Mouse (Mus musculus) adrenal gland, postnatal 36 days (tissue): Measurements from ENCODE around the gene Dnah8. TPM values are rescaled to one million over a fixed set of nuclear protein-coding genes. Genes with fewer than 3 reads are reported as not detected.
"Not testable (repeated sequence)": the region's sequence is repeated elsewhere in the genome, so short reads cannot be mapped to it uniquely, and the experiment has no call there.

Experiments
- DNase-seq, 2 experiments: peaks; one replicate each; pipeline ENCODE4 v3.0.0; 2021; ENCODE audit warnings: mixed read lengths in 1 of 2
- long read RNA-seq, 2 experiments: library from polyadenylated mRNA; stranded (forward); transcript quantifications; one replicate each; pipeline ENCODE4 v2.0.0; 2021; ENCODE audit warnings: borderline sequencing depth in 2 of 2
- total RNA-seq, 2 experiments: library from RNA; stranded (reverse); gene quantifications; 2 replicates each; pipeline ENCODE4 v1.2.3; 2021

Dnah8 gene
- under 1 TPM; 0.36 to 0.46 TPM for total RNA-seq
- long read RNA-seq, experiment 1: 0 reads
- long read RNA-seq, experiment 2: 0 reads

DNA sequence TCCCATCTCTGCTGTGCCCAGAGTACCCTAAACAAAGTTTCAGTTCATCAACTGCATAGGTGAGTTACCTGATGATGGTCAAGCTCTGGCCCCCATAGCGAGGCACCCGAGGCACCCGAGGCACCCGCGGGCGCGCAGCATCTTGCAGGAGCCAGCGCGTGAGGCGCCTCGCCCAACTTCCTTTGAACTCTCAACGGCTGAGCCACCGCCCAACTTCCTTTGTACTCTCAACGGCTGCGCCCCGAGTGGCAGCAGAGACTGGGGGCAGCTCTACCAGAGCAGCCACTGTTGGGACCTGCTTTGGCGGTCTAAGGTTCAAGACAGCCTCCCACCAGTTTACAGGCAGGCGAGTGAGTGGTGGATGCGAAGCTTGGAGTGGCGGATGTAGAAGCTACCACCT, at the start of gene Dnah8:
Gene Dnah8 (plus strand): TSS at position 223 of the 400 bp plus-strand sequence.
- DNase-seq: not testable (repeated sequence)

DNA sequence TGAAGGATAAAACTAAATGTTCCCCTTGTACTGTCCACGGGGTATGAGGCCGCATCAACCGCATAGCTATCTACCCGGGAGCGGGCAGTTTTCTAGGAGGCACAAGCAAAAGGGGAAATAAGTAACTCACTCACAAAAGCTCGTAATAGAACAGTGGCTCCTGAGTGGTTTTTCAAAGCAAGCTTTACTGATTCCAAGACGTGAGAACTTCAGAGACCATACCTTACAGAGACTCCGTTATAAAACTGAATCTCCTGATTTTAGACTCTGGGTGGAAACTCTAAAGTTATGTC, 49.4 kb upstream of the Dnah8 start:
- no peak for DNase-seq

DNA sequence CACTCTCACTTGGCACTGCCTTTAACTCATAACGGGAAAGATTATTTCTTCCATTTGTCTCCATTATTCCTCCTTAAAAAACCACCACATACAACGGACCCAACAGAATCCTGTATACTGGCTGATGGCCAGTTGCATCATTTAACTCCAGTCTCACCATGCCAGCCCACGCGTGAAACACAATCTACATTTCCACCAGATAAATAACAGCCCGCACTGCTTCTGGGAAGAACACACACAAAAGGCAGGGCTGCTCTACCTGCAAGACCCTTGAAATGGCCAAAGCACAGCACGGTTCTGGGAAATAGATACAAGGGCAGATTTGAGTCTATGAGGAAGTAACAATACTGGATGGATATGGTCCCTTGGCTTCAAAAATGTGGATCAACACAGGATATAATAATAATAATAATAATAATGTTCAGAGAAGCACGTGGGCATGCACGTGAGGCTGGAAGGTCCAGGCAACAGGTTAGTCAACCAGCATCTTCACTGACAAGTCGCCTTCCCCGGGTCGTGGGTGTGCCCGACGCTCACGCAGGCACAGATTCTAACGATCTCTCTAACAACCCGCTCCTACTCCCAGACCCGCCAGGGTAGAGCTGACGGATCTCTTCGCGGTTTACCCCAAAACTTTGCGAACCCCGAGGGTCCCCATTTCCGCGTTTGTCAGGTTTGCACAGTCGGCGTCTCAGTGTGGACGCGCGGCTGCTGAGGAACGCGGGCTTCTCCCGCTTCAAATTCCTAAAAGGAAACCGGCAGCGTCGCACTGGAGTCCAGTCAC, 48.8 kb upstream of the Dnah8 start:
- DNase-seq: peak in 1 of 2 experiments; percentile 35

DNA sequence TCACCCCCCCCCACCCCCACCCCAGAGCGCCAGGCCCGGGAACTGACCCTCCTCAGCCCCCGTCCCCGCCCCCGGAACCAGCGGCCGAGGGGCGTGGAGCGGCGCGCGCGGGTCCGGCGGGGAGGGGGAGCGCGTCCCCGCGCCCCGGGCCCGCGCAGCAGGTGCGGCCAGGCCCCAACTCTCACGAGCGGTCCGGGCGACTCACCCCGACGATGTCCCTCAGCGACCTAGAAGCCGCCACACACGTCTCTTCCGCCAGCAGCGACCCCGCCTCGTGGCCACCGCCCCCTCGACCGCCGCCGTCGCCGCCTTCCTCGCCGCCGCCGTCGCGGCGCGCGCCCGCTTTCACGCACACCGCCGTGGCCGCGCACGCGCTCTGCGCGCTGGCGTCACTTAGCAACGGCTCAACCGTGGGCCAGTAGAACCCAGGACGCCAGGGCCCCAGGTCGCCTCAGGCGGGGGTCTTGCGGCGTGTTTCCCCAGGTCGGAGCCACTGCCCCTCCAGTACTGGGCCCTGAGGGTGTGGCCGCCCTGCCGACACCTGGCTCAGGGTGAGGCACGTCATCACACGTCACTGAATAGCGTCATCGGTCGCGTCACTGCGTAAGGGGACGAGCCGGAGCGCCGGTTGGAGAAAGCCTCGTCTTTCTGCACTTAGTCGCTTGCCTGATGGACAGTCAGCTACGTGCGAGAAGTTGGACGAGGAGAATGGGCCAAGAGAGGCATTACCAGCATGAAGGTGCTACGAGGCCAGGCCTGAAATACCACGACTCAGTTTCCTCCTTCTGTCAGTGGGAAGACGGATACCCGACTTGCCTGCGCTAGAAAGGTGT, 48.0 kb upstream of the Dnah8 start, which contains the start of gene Btbd9:
Gene Btbd9 (minus strand): TSS at position 548 of the 833 bp plus-strand sequence.
- DNase-seq: peak; percentile 93 to 94

DNA sequence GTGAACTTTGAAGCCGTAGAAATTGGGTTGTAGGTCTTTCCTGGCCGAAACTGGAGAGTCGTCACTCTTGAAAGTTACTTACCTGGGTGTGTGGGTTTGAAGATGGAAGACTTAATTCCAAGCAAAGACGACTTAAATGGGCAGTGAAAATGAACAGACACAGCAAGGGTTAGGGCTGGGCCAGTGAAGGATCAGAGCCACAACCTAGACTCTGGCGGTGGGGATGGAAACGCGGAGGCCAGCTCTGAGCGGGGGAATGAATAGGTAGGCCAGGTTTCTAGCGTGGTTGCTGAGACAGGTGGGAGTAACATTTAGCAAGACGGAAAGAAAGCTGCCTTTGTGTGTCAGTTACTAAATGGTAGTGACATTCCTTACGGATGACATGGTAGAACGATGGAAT, 47.2 kb upstream of the Dnah8 start:
- DNase-seq: no peak

DNA sequence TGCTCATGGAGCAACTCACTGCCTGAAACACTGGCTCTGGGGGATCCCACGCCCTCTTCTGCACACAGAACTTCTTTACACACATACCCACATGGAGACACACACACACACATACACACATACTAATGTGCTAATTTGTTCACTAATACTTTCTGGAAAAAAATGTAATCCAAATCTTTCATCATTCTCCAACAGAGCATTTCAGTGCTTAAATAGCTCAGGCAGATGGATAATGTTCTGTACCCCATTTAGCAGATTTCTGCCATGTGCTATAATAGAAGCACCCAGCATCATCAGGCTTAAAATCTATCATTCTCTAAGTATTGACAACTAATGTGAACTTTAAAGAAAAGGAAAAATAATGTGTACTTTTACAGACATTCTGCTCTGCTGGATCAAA, 43.4 kb upstream of the Dnah8 start:
- no peak for DNase-seq

DNA sequence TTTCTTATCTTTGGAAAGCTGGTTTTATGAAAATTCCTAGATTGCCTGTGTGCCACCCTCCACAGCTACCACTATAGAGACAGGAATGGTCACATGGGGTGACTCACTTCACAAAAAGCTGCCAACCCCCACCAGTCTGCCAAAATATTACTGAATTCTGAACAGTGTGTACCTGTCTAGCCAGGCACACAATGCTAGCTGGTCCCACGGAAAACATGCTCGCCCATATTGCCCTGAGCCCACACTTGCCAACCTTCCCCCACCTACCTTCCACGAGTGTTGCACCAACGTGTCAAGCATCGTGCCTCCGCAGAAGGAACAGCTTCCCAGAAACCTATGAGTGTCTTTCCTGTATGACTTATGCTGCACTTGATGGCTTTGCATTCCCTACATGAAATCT, 43.0 kb upstream of the Dnah8 start:
- no peak for DNase-seq

DNA sequence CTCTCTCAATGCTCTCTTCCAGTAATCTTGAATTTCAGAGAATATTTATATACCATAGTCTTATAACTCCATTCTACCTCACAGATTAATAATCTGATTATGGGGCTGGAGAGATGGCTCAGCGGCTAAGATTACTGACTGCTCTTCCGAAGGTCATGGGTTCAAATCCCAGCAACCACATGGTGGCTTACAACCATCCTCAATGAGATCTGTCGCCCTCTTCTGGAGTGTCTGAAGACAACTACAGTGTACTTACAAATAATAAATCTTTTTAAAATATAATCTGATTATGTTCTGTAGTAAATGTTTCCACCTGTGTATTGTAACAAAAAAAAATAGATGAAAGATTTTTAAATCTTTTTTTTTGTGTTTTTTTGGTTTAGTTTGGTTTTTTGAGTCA, 41.8 kb upstream of the Dnah8 start:
- DNase-seq: no peak

DNA sequence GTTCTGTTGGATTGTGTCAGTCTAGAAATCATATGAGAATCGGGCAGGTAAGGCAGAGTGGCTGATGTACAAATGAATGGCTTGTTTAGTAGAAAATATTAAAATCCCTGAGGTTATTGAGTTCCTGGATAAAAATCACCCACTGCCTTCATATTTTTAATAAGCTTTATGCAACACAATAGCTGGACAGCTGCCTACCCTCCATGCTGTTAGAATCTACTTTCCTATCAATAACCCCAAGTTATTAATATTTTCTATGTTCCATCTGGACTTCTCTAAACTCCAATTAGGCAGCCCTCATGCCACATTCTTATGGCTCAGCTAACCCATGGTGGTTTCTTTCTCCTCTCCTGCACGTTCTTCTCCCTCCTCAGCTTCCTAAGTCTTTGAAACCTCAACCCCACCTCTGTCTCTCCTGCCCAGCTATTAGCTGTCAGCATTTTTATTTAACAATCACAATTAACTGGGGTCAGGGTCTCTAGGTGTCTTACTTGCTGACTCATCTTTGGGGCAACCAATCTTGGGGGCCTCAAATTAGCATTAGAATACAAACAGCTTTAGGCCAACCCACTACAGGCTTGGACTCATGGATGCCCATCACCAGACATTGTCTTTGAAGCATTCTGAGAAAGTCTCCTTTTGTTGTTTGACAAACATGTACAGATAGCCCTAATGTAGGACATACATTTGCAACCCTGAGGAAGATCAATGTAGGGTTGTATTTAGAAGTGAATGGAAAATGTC, 40.7 kb upstream of the Dnah8 start:
- no peak for DNase-seq

DNA sequence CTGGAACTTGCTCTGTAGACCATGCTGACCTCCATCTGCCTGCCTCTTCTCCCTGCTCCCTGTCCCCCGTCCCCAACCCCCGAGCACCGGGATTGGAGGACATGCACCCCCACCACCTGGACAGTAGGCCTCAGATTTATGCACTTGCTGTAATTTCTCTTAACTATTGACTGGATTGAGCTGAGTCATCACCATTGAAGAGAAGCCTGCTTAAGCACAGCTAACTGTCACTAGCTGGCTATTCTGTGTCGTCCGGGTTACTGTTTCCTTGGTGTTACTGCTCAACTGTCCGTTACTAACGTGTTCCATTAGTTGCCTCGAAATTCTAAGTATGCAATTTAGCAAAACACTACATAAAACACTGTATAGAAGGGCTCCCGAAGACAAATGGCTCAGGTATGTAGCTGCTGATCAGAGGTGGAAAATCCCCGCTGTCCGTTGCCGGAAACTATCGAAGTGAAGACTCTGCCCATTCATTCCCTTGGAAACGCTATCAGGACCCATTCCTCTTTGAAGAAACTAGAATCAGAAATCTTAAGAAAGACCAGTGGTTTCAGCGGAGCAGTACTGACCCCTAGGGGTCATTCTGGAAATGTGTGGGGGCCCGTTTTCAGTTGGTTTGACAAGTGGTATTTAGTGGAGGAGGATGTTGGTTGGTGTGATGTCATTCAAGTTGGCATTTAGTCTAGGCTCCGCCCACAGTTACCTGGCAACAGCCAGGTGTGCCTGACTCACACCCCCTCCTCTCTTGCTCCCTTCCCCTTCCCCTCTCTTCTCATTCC, 33.5 kb upstream of the Dnah8 start:
- DNase-seq: peak; percentile 50 to 61

DNA sequence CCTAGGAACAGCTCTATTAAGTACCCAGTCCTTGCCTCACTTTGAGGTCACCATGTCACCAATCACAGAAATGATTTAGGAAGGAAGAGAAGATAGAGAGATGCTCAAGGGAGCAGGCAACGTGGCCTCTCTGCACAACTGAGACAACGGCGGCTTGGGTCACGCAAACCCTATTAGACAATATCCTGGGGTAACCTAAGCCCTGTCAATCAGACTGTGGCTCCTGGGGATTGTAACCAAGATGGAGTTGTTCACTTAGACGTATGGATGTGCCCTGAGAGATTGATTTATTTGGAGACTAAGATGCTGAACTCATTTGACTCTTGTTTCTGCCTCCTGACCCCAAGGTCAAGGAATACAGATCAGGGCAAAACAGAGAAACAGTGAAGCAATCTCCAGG, 29.7 kb upstream of the Dnah8 start:
- no peak for DNase-seq

DNA sequence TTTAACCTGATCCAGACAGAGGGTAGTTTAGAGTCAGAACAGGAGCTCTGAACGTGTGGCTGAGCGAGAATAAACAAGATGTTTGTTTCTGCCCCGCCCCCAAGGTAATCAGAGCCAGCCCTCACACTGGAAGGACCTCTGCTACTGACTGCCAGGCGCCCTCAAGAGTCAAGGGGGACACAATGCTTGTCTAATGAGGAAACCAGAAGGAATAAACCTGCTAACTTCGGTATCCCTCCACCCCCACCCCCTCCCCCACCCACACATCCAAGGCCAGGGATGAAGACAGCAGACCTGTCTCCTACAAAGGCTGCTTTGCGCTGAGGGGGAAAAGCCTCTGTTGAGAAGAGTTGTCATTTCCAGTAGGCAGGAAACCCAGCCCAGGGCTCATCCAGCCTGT, 29.3 kb upstream of the Dnah8 start:
- no peak for DNase-seq

DNA sequence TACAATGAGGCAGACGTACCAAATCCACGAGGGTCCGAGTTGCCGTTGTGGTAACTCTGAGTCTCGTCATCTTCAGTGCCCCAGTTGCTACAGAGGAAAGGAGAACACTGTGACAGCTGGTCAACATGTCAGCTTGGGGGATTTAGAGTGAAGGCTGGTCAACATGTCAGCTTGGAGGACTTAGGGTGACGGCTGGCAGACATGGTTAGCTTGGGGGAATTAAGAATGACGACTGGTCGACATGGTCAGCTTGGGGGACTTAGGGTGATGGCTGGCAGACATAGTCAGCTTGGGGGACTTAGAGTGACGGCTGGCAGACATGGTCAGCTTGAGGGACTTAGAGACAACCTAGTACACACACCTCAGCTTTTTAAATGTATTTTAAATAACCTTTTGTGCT, 26.4 kb upstream of the Dnah8 start:
- no peak for DNase-seq

DNA sequence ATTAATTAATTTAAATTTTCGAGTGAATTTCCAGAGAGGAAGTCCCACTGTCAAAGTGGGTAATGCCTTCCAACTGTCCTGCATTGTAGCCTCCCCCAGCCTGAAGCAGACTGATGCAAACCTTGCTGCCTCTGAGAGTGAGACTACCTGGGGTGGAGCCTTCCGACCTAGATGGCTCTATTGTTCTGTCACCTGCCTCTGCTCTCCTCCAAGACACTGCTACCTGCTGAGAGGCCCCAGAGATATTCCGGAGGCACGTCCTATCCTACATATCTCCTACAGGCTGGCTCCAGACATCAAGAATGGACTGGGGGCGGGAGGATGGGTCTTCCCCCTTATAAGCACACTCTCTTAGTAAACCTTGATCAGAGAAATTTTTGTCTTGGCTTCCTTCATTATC, 25.9 kb upstream of the Dnah8 start:
- DNase-seq: no peak

DNA sequence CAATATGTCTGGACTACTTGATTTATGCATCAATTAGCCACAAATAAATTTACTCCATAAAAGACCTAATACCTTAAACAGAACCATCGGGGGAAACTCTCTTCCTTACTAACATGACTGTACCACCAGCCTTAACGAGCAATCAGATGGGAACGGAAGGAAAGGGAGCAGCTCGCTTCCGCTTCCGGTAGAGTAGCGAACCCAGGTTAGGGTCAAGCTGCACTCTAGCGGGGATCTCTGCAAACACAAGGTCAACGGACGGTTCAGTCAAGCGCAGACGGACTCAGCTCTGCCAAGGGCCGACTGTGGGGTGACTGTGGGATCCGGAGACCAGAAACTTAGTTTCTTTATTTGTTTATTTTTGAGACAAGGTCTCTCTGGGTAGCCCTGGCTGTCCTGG, 22.0 kb upstream of the Dnah8 start:
- DNase-seq: no peak

DNA sequence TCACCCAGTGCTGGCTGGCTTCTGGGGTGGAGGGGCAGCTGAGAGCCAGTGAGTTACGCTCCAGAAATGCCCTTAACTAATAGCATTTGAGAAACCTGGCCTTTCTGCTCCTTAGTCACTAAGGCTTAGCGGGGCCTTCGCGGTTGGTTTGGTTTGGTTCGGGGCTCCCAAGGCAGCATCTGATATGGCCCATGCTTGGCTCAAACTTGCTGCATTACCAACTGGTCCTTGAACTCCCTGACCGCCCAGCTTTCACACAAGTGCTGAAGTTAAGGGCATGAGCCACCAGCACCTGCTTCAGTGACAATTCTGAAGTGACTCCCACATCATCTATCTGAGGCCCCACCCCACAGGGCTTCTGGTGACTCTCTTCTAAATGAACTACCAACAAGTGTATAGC, 19.9 kb upstream of the Dnah8 start:
- DNase-seq: peak; percentile 19 to 20

DNA sequence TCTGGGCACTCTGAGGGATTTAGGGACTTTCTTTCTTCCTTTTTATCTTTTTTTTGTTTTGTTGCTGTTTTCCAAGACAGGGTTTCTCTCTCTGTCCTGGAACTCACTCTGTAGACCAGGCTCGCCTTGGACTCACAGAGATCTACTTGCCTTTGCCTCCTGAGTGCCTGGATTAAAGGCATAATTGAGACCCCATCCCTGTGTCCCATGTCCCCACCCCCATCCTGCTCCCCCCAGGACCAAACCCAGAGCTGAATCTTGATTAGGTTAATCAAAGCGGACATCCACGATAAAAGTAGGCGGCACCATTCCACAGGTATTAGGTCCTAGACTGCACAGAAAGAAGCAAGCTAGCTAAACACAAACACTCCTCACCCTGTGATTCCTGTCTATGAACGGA, 19.2 kb upstream of the Dnah8 start:
- DNase-seq: no peak

DNA sequence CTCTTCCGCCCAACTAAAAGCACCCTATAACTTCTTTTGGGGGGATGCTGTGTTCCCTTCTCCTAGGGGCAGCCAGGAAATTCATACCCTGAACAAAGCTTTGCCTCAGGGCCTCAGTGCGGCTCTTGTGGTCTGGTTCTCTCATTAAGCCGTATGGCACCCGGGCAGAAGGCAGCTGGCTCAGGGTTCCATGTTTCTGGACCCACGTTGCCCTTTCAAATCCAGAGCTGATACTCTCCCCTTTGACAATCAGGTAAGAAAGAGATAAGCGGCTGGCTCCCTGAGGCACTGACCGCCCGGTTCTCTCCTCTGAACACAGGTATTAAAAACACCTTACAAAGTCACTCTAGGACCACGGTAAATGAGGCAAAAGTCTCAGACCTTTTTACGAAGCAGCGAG, 17.9 kb upstream of the Dnah8 start:
- DNase-seq: no peak

DNA sequence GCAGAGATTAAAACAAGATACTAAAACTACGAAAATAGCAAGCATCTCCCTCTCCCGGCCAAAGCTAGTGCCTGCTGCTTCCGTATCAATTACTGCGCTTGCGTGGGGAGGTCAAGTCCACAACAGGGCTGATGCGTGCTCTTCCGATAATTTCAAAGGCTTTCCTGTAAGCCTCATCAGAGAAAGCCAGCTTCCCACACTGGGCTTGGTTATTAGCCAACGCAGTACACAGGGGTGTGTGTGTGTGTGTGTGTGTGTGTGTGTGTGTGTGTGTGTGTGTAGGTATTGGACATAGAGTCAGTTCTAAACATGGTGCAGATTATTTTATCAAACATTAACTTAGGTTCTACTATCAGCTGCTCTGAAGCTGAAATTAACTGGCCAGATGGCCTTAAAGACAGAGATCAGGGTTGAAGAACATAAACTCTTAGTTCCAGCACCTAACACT, 17.5 kb upstream of the Dnah8 start:
- no peak for DNase-seq

DNA sequence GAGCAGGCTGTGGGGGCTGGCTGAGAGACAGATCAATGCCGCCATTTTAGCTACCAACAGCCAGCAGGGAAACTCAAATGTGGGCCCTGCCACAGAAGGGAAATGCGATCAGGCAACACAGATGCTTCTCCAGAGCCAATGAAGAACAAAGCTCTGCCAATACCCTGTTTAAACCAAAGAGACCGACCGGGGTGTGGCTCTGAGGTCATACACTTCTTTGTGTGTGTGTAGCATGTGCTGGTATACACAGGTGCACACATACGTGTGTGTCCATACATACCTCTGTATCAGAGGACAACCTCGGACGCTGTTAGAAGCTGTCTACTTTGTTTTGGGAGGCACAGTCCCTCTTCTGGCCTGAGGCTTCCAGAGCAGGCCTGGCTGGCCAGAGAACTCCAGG, 16.8 kb upstream of the Dnah8 start:
- no peak for DNase-seq

DNA sequence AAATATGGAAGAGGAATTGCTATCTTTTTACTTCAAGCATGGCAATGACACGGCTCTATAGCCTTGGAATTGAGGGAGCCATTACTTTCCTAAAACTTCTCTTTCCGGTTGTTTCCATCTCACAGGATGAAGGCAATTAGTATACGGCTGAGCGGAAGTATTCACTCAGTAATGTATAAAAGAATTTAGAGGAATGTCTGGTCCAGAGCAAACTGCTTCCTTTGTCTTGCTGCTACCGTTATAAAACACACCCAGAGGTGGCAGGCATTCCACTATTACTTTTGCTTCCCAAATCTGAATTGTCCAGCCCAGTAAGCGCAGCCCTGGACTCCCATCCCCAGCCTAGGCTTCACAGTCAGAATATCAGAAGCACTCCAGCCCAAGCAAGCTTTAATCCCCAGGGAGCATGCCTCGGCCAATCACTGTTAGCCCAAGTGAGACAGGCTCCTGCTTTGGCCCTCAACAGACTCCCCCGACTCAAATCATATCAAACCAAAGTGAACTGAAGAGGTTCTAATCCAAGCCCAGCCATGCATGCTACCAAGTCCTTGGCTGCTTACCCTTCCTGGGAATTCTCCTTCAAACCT, 16.2 kb upstream of the Dnah8 start:
- no peak for DNase-seq
